Mouse (Mus musculus): ENCODE results near the gene Arpc1a. TPM values are rescaled to one million over a fixed set of nuclear protein-coding genes. Genes with fewer than 3 reads are reported as not detected.
A peak's percentile ranks its signal among the peaks of the same experiment; 100 is the strongest.
"Not testable (repeated sequence)": the region's sequence is repeated elsewhere in the genome, so short reads cannot be mapped to it uniquely, and the experiment has no call there.

Gene Arpc1a
- polyA plus RNA-seq, 1 experiment from 2014 or later = 245 TPM

- H3K9me3 ChIP-seq (ENCODE audit: control insufficient read depth, low read length) = no peaks in the 10 kb centered on the region
- no peak overlapping the region for H3K4me2 ChIP-seq (replicated peaks)
- ATAC-seq (ENCODE audit: low FRiP score) = no peak
- H3K27me3 ChIP-seq (ENCODE audit: control insufficient read depth, insufficient read depth, low read length) = no peaks in the 10 kb centered on the region
- WGBS = under 1% methylated on average over 5 of the region's 5 CpGs
- DNase-seq (ENCODE audit: low spot score) = peak; percentile 90
- no peaks in the 10 kb centered on the region for H3K36me3 ChIP-seq (replicated peaks; ENCODE audit: control insufficient read depth, insufficient read depth)
- no peak overlapping the region for H3K9ac ChIP-seq
- H3K4me3 ChIP-seq (replicated peaks; ENCODE audit: low read length) = no peak overlapping the region
- no peak overlapping the region for H3K27ac ChIP-seq
- H3K4me1 ChIP-seq (replicated peaks; ENCODE audit: control insufficient read depth, insufficient read depth, low read length) = no peaks in the 10 kb centered on the region
Measured at GRCm38 (mm10) chr5:145069707-145070106, 13.9 kb upstream of the Arpc1a start.

DNA sequence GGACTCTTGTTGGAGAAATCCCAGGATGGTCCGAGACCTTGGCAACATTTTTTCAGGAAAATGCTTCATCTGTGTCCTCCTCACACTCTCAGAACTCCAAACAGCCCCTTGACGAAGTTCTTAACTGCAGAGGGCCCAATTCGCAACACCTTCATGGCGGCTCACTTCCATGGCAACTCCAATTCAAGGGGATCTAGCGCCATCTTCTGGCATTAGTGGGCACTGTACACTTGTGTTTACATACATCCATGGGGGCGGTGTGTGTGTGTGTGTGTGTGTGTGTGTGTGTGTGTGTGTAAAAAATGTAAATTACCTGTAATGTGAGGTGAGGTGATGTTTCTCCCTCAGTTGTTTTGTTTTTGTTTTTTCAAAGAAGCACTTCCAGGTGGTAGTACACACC is 12.3 kb upstream of the Arpc1a start:
- Histone ChIP-seq H3K4me1 (replicated peaks; ENCODE audit: control insufficient read depth, insufficient read depth, low read length) (no peaks in the 10 kb centered on the region), H3K27ac (no peak overlapping the region), H3K4me3 (replicated peaks; ENCODE audit: low read length) (no peak overlapping the region), H3K9me3 (ENCODE audit: control insufficient read depth, low read length) (no peaks in the 10 kb centered on the region), H3K27me3 (ENCODE audit: control insufficient read depth, insufficient read depth, low read length) (no peaks in the 10 kb centered on the region), H3K36me3 (replicated peaks; ENCODE audit: control insufficient read depth, insufficient read depth) (no peaks in the 10 kb centered on the region), H3K9ac (no peak overlapping the region), H3K4me2 (replicated peaks) (no peak overlapping the region)
- DNase-seq (ENCODE audit: low spot score) (no peak), ATAC-seq (ENCODE audit: low FRiP score) (no peak)
- WGBS = 63% methylated on average over 6 of the region's 6 CpGs

DNA sequence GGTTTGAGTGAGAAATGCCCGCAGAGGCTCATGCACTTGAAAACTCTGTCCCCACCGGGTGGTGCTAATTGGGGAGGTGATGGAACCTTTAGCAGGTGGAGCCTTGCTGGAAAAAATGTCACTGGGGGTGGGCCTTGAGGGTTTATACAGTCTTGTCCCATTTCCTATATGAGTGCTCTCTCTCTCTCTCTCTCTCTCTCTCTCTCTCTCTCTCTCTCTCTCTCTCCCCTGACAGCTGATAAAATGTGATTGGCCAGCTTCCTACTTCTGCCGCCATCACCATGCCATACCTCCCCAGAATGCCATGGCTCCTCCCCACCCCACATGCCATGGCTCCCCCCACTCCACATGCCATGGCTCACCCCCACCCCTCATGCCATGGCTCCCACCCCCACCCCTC is 8.5 kb upstream of the Arpc1a start:
- no peaks in the 10 kb centered on the region for H3K36me3 ChIP-seq (replicated peaks; ENCODE audit: control insufficient read depth, insufficient read depth)
- DNase-seq (ENCODE audit: low spot score) (no peak), ATAC-seq (ENCODE audit: low FRiP score) (no peak)
- H3K4me2 ChIP-seq (replicated peaks) = no peak overlapping the region
- no peak overlapping the region for H3K4me3 ChIP-seq (replicated peaks; ENCODE audit: low read length)
- H3K9me3 ChIP-seq (ENCODE audit: control insufficient read depth, low read length) = no peaks in the 10 kb centered on the region
- no peaks in the 10 kb centered on the region for H3K27me3 ChIP-seq (ENCODE audit: control insufficient read depth, insufficient read depth, low read length)
- no peak overlapping the region for H3K9ac ChIP-seq
- no peak overlapping the region for H3K27ac ChIP-seq
- WGBS = 77% methylated on average over 3 of the region's 3 CpGs
- H3K4me1 ChIP-seq (replicated peaks; ENCODE audit: control insufficient read depth, insufficient read depth, low read length) = no peaks in the 10 kb centered on the region

GRCm38 (mm10) chr5:145081866-145082613 is 1.6 kb upstream of the Arpc1a start:
- Histone ChIP-seq H3K4me3 (replicated peaks; ENCODE audit: low read length) (no peak overlapping the region), H3K9me3 (ENCODE audit: control insufficient read depth, low read length) (no peaks in the 10 kb centered on the region), H3K4me1 (replicated peaks; ENCODE audit: control insufficient read depth, insufficient read depth, low read length) (peaks cover 14% of the 10 kb centered on the region), H3K27me3 (ENCODE audit: control insufficient read depth, insufficient read depth, low read length) (no peaks in the 10 kb centered on the region), H3K36me3 (replicated peaks; ENCODE audit: control insufficient read depth, insufficient read depth) (peaks cover 8% of the 10 kb centered on the region; the same call in 1 of the 2 replicates), H3K27ac (no peak overlapping the region), H3K4me2 (replicated peaks) (no peak overlapping the region), H3K9ac (no peak overlapping the region)
- ATAC-seq (ENCODE audit: low FRiP score) = no peak
- DNase-seq (ENCODE audit: low spot score) = no peak
- WGBS = 96% methylated on average over 10 of the region's 10 CpGs

GRCm38 (mm10) chr5:145083201-145083600 is 429 bp upstream of the Arpc1a start:
- H3K27me3 ChIP-seq (ENCODE audit: control insufficient read depth, insufficient read depth, low read length); H3K36me3 ChIP-seq (replicated peaks; ENCODE audit: control insufficient read depth, insufficient read depth); DNase-seq (ENCODE audit: low spot score); H3K9me3 ChIP-seq (ENCODE audit: control insufficient read depth, low read length): not testable (repeated sequence)
- H3K4me1 ChIP-seq (replicated peaks; ENCODE audit: control insufficient read depth, insufficient read depth, low read length) = peaks cover 14% of the 10 kb centered on the region
- H3K9ac ChIP-seq = peak overlapping the region; percentile 92
- peak; percentile 21; the same call in 1 of the 2 replicates for ATAC-seq (ENCODE audit: low FRiP score)
- peak overlapping the region; percentile 89 for H3K4me2 ChIP-seq (replicated peaks)
- 52% methylated on average over 6 of the region's 6 CpGs for WGBS
- peak overlapping the region; percentile 82 for H3K4me3 ChIP-seq (replicated peaks; ENCODE audit: low read length)
- peak overlapping the region; percentile 94 for H3K27ac ChIP-seq

DNA sequence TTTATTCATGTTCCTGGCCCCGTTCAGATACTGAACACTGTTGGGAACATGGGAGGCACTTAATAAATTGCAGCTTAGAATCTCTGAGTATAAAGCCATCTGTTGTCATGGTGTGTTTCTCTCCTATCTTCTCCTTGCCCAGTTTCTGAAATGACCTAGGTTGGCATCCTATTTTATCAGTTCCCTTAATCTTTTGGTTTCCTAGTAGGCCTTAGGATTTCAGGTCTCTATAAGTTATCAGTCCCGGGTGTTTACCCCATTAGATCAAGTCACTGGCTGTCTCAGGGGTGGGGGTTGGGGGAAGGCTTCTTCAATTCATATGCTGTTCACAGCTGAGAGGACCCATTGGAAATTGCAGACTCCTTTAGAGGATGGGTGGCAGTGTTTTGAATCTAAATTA is 1.2 kb downstream of the Arpc1a start:
- H3K9me3 ChIP-seq (ENCODE audit: control insufficient read depth, low read length) = no peaks in the 10 kb centered on the region
- H3K27me3 ChIP-seq (ENCODE audit: control insufficient read depth, insufficient read depth, low read length) = no peaks in the 10 kb centered on the region
- peaks cover 14% of the 10 kb centered on the region for H3K4me1 ChIP-seq (replicated peaks; ENCODE audit: control insufficient read depth, insufficient read depth, low read length)
- 90% methylated on average over 2 of the region's 2 CpGs for WGBS
- H3K4me3 ChIP-seq (replicated peaks; ENCODE audit: low read length) = peak overlapping the region; percentile 82
- peaks cover 8% of the 10 kb centered on the region; the same call in 1 of the 2 replicates for H3K36me3 ChIP-seq (replicated peaks; ENCODE audit: control insufficient read depth, insufficient read depth)
- H3K9ac ChIP-seq = peak overlapping the region; percentile 92
- ATAC-seq (ENCODE audit: low FRiP score) (no peak), DNase-seq (ENCODE audit: low spot score) (no peak)
- no peak overlapping the region for H3K27ac ChIP-seq
- H3K4me2 ChIP-seq (replicated peaks) = peak overlapping the region; percentile 89

DNA sequence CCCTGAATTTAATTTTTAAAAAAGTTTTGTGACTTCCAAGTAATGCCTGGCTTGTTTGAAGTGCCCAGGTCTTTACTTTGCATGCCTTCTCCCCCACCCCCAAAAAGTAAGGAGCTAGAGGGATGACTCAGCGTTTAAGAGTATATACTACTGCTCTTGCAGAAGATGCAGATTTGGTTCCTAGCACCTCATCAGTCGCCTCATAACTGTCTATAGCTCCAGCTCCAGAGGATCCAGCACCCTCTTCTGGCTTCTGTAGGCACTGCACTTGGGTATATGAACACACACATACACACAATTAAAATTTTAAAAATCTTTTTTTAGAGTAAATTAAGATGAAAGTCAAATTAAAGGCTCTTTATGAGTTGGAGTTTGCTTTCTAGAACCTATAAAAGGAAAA is 4.6 kb downstream of the Arpc1a start:
- Histone ChIP-seq H3K9me3 (ENCODE audit: control insufficient read depth, low read length) (no peaks in the 10 kb centered on the region), H3K27ac (no peak overlapping the region), H3K9ac (no peak overlapping the region), H3K27me3 (ENCODE audit: control insufficient read depth, insufficient read depth, low read length) (no peaks in the 10 kb centered on the region), H3K4me1 (replicated peaks; ENCODE audit: control insufficient read depth, insufficient read depth, low read length) (peaks cover 14% of the 10 kb centered on the region), H3K36me3 (replicated peaks; ENCODE audit: control insufficient read depth, insufficient read depth) (peaks cover 29% of the 10 kb centered on the region), H3K4me3 (replicated peaks; ENCODE audit: low read length) (no peak overlapping the region), H3K4me2 (replicated peaks) (no peak overlapping the region)
- no peak for ATAC-seq (ENCODE audit: low FRiP score)
- no peak for DNase-seq (ENCODE audit: low spot score)
- 98% methylated on average over 2 of the region's 2 CpGs for WGBS

DNA sequence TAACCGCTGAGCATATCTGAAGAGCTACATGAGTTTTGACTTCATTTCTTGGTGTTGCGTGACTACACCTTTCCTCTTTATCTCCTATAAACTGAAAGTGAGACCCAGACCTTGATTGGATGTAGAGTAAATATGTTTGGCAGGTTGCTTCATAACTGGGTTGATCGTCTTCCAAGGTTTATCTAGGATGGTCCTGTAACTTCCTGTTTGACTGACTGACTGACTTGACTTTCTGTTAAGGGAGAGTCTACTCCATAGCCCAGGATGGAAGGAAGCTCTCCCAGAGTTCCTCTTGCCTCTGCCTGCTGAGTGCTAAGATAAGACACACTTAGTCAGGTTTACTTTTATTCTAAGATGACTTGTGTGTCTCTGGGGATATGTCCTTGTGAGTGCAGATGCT is 6.2 kb downstream of the Arpc1a start:
- peaks cover 7% of the 10 kb centered on the region; the same call in 1 of the 2 replicates for H3K4me1 ChIP-seq (replicated peaks; ENCODE audit: control insufficient read depth, insufficient read depth, low read length)
- H3K9ac ChIP-seq = no peak overlapping the region
- no peaks in the 10 kb centered on the region for H3K27me3 ChIP-seq (ENCODE audit: control insufficient read depth, insufficient read depth, low read length)
- WGBS = 95% methylated on average over 3 of the region's 3 CpGs
- H3K9me3 ChIP-seq (ENCODE audit: control insufficient read depth, low read length) = no peaks in the 10 kb centered on the region
- H3K4me3 ChIP-seq (replicated peaks; ENCODE audit: low read length) = no peak overlapping the region
- no peak for ATAC-seq (ENCODE audit: low FRiP score)
- DNase-seq (ENCODE audit: low spot score) = no peak
- H3K36me3 ChIP-seq (replicated peaks; ENCODE audit: control insufficient read depth, insufficient read depth) = peaks cover 45% of the 10 kb centered on the region
- no peak overlapping the region for H3K27ac ChIP-seq
- no peak overlapping the region for H3K4me2 ChIP-seq (replicated peaks)

DNA sequence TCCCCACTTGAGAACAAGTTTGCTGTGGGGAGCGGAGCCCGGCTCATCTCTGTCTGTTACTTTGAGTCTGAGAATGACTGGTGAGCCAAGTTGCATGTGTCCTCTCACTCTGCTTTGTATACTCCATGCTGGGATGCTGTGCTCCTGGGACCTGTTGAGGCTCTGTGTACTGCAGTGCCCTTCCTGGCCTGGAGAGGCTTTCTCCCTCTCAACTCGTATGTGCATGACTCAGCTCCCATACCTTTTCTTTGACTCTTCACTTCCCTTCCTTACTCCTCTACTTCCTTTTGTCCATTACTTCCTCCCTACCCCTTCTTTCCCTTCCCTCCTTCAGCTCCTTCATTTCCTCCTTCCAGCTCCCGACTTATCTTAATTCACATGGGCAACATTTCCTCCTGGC is 12.6 kb downstream of the Arpc1a start:
- 96% methylated on average over 4 of the region's 4 CpGs for WGBS
- Histone ChIP-seq H3K27me3 (ENCODE audit: control insufficient read depth, insufficient read depth, low read length) (no peaks in the 10 kb centered on the region), H3K4me3 (replicated peaks; ENCODE audit: low read length) (no peak overlapping the region), H3K9me3 (ENCODE audit: control insufficient read depth, low read length) (no peaks in the 10 kb centered on the region), H3K36me3 (replicated peaks; ENCODE audit: control insufficient read depth, insufficient read depth) (peaks cover 98% of the 10 kb centered on the region), H3K27ac (no peak overlapping the region), H3K4me1 (replicated peaks; ENCODE audit: control insufficient read depth, insufficient read depth, low read length) (no peaks in the 10 kb centered on the region), H3K9ac (no peak overlapping the region), H3K4me2 (replicated peaks) (no peak overlapping the region)
- DNase-seq (ENCODE audit: low spot score) (no peak), ATAC-seq (ENCODE audit: low FRiP score) (no peak)
